ENCODE assay signal across 7 mouse cellular contexts in genomic region chr3:57846912-57847759, GRCm38 (mm10). TPM values are rescaled to one million over a fixed set of nuclear protein-coding genes. Genes with fewer than 3 reads are reported as not detected.
DNase-seq lines count a peak whose midpoint lies in the region; ATAC-seq and TF ChIP-seq lines count a peak whose summit lies in the region.

No protein-coding gene starts in this region.

- DNase-seq in adrenal gland, postnatal 10 days: peak; percentile 71
- DNase-seq in embryonic facial prominence, embryonic 11.5 days (ENCODE audit: low spot score): peak; percentile 71
- DNase-seq in heart, adult 9 months (ENCODE audit: low spot score in 2 of 2): peak; percentile 43 to 50
- DNase-seq in kidney, adult 9 months: peak; percentile 42
- DNase-seq in liver: peak; percentile 61
- peak; percentile 13 to 65 for DNase-seq in spleen, postnatal 4 days (ENCODE audit: low spot score in 2 of 2)

- H3K4me2 ChIP-seq in embryonic facial prominence, embryonic 11.5 days (ENCODE audit: low read depth, low read length): peak overlapping the region; percentile 57
- H3K4me2 ChIP-seq in myocyte (ENCODE audit: low read depth): peak overlapping the region; percentile 59

- peak; percentile 54 for TF ChIP-seq POLR2A in myocyte (IDR thresholded peaks at IDR 0.05; ENCODE audit: insufficient read length, low read depth)

- WGBS in embryonic facial prominence, embryonic 11.5 days: under 1% methylated on average over 56 of the region's 104 CpGs

- no peaks in the 10 kb centered on the region for H3K79me2 ChIP-seq in myocyte (ENCODE audit: control insufficient read depth, insufficient read depth)

- no peaks in the 10 kb centered on the region for H3K27me3 ChIP-seq in embryonic facial prominence, embryonic 11.5 days (ENCODE audit: control insufficient read depth, insufficient read depth, low read length)
- H3K27me3 ChIP-seq in myocyte (ENCODE audit: control insufficient read depth, insufficient read depth, insufficient read length): no peaks in the 10 kb centered on the region

- H3K36me3 ChIP-seq in embryonic facial prominence, embryonic 11.5 days (replicated peaks; ENCODE audit: control insufficient read depth, insufficient read depth, low read depth, low read length): no peaks in the 10 kb centered on the region; the same call in 1 of the 2 replicates
- H3K36me3 ChIP-seq in myocyte (ENCODE audit: control insufficient read depth, insufficient read depth): no peaks in the 10 kb centered on the region

- no peaks in the 10 kb centered on the region for H3K4me1 ChIP-seq in embryonic facial prominence, embryonic 11.5 days (ENCODE audit: control insufficient read depth, insufficient read depth, low read length)

- H3K4me3 ChIP-seq in embryonic facial prominence, embryonic 11.5 days (ENCODE audit: low read depth, low read length): peak overlapping the region; percentile 73
- peak overlapping the region; percentile 24 for H3K4me3 ChIP-seq in myocyte

- H3K9me3 ChIP-seq in embryonic facial prominence, embryonic 11.5 days (replicated peaks; ENCODE audit: control insufficient read depth, low read length): no peaks in the 10 kb centered on the region

- peak overlapping the region; percentile 61 for H3ac ChIP-seq in myocyte (ENCODE audit: control insufficient read depth, insufficient read length)

- H3K27ac ChIP-seq in embryonic facial prominence, embryonic 11.5 days (replicated peaks; ENCODE audit: low read depth, low read length): peak overlapping the region; percentile 96

- peak overlapping the region; percentile 85 for H3K9ac ChIP-seq in embryonic facial prominence, embryonic 11.5 days (replicated peaks; ENCODE audit: low read length)

- peak; percentile 87 for ATAC-seq in embryonic facial prominence, embryonic 11.5 days (replicated peaks; ENCODE audit: insufficient number of reproducible peaks, low FRiP score, low TSS enrichment, low read depth)

TF ChIP-seq in myocyte, 11 proteins besides CTCF, POLR2A, EP300 and RAD21:
- TF ChIP-seq TCF12 (IDR thresholded peaks at IDR 0.05; ENCODE audit: insufficient read depth, poor library complexity, severe bottlenecking): no peak
- TF ChIP-seq CEBPB (IDR thresholded peaks at IDR 0.05; ENCODE audit: insufficient read depth, poor library complexity, severe bottlenecking): no peak
- no peak for TF ChIP-seq MYOD1 (IDR thresholded peaks at IDR 0.05; ENCODE audit: control insufficient read depth in 1 of 3, insufficient read length in 2 of 3, low read depth in 2 of 3)
- no peak for TF ChIP-seq POLR2AphosphoS2 (IDR thresholded peaks at IDR 0.05; ENCODE audit: insufficient read length, low read depth)
- TF ChIP-seq USF1 (IDR thresholded peaks at IDR 0.05; ENCODE audit: low read depth): no peak
- no peak for TF ChIP-seq MAX (IDR thresholded peaks at IDR 0.05; ENCODE audit: low read depth)
- TF ChIP-seq E2F4 (IDR thresholded peaks at IDR 0.05; ENCODE audit: insufficient read depth): no peak
- no peak for TF ChIP-seq MYOG (IDR thresholded peaks at IDR 0.05; ENCODE audit: control insufficient read depth in 1 of 3, insufficient read depth in 1 of 3, insufficient read length in 2 of 3, low read depth in 2 of 3)
- TF ChIP-seq TCF3 (IDR thresholded peaks at IDR 0.05; ENCODE audit: insufficient read length, low read depth): no peak
- TF ChIP-seq SRF (IDR thresholded peaks at IDR 0.05; ENCODE audit: control insufficient read depth, insufficient read length, low read depth): no peak
- no peak for TF ChIP-seq REST (IDR thresholded peaks at IDR 0.05; ENCODE audit: insufficient read depth, insufficient read length)

RNA-seq across cellular contexts. Expression of gene Pfn2, which starts 0.7 kb away (rescaled TPM):
- total RNA-seq in adrenal gland, postnatal 10 days (2021): 10 to 100 TPM; 37.0 to 57.4 TPM
- polyA plus RNA-seq in embryonic facial prominence, embryonic 11.5 days (2014; fragmentation: Nextera tagmentation; extraction: Ambion mirVana): 209 and 216 TPM in 2 replicates
- polyA plus RNA-seq in myocyte (2012; fragmentation: generic; extraction: Trizol): 13.0 TPM

Comparison
In these comparisons a context has a peak if more than half of its experiments do, and no peak if none do; other contexts are left out.
1. Peak in every context shown above with its lines: DNase-seq, ATAC-seq, H3K4me3 ChIP-seq and H3K27ac ChIP-seq.
2. RNA of gene Pfn2, which starts 0.7 kb away (polyA plus RNA-seq): 209 to 216 TPM in embryonic facial prominence, embryonic 11.5 days; 13.0 TPM in myocyte (single experiment); every median in the first group is over 10 times any median in the second.